Mouse (Mus musculus): ENCODE measurements around the gene Picalm. TPM values are rescaled to one million over a fixed set of nuclear protein-coding genes. Genes with fewer than 3 reads are reported as not detected.

Gene Picalm
- polyA plus RNA-seq, 1 experiment from 2014 or later, result 53.9 TPM

GRCm38 (mm10) chr7:90252946-90253345, 122.9 kb downstream of the Picalm start:
- H3K27ac ChIP-seq, result no peak overlapping the region
- H3K36me3 ChIP-seq (replicated peaks; ENCODE audit: control insufficient read depth, insufficient read depth), result no peaks in the 10 kb centered on the region
- no peak overlapping the region for H3K4me2 ChIP-seq (replicated peaks)
- no peaks in the 10 kb centered on the region for H3K27me3 ChIP-seq (ENCODE audit: control insufficient read depth, insufficient read depth, low read length)
- H3K4me3 ChIP-seq (replicated peaks; ENCODE audit: low read length), result no peak overlapping the region
- no peaks in the 10 kb centered on the region for H3K4me1 ChIP-seq (replicated peaks; ENCODE audit: control insufficient read depth, insufficient read depth, low read length)
- 78% methylated on average over 5 of the region's 5 CpGs for WGBS
- H3K9me3 ChIP-seq (ENCODE audit: control insufficient read depth, low read length), result no peaks in the 10 kb centered on the region
- no peak for ATAC-seq (ENCODE audit: low FRiP score)
- H3K9ac ChIP-seq, result no peak overlapping the region
- no peak for DNase-seq (ENCODE audit: low spot score)

DNA sequence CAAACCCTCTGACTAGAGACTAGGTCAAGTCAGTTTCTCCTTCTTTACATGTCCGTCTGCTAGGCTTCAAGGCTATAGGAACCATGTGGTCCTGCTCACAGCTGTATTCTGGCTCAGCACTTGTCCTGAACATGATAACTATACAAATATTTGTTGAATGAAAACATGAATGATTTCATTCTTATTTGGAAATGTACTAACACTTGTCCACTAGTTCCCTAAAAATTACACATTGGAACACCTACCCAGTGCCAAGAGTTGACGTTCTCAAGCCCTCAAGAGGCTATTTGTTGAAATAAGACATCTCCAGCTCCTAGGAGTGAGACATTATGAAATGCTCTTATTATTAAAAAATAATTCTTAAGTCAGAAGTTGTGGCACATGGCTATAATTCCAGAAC, 128.7 kb downstream of the Picalm start:
- 94% methylated on average over 2 of the region's 2 CpGs for WGBS
- no peak for ATAC-seq (ENCODE audit: low FRiP score)
- Histone ChIP-seq H3K4me2 (replicated peaks) (no peak overlapping the region), H3K27me3 (ENCODE audit: control insufficient read depth, insufficient read depth, low read length) (no peaks in the 10 kb centered on the region), H3K36me3 (replicated peaks; ENCODE audit: control insufficient read depth, insufficient read depth) (no peaks in the 10 kb centered on the region), H3K27ac (no peak overlapping the region), H3K4me1 (replicated peaks; ENCODE audit: control insufficient read depth, insufficient read depth, low read length) (peaks cover 6% of the 10 kb centered on the region; the same call in 1 of the 2 replicates), H3K9ac (no peak overlapping the region), H3K4me3 (replicated peaks; ENCODE audit: low read length) (no peak overlapping the region), H3K9me3 (ENCODE audit: control insufficient read depth, low read length) (no peaks in the 10 kb centered on the region)
- DNase-seq (ENCODE audit: low spot score), result no peak

- WGBS, result 91% methylated on average over 2 of the region's 2 CpGs
- no peak overlapping the region for H3K9ac ChIP-seq
- no peak overlapping the region for H3K4me3 ChIP-seq (replicated peaks; ENCODE audit: low read length)
- peaks cover 6% of the 10 kb centered on the region; the same call in 1 of the 2 replicates for H3K4me1 ChIP-seq (replicated peaks; ENCODE audit: control insufficient read depth, insufficient read depth, low read length)
- DNase-seq (ENCODE audit: low spot score) (no peak), ATAC-seq (ENCODE audit: low FRiP score) (no peak; the same call in 1 of the 2 replicates)
- H3K27ac ChIP-seq, result no peak overlapping the region
- H3K36me3 ChIP-seq (replicated peaks; ENCODE audit: control insufficient read depth, insufficient read depth), result no peaks in the 10 kb centered on the region
- H3K4me2 ChIP-seq (replicated peaks), result no peak overlapping the region
- H3K9me3 ChIP-seq (ENCODE audit: control insufficient read depth, low read length), result no peaks in the 10 kb centered on the region
- H3K27me3 ChIP-seq (ENCODE audit: control insufficient read depth, insufficient read depth, low read length), result no peaks in the 10 kb centered on the region
These were observed 129.9 kb downstream of the Picalm start for GRCm38 (mm10) chr7:90259899-90260298.

- Histone ChIP-seq H3K4me3 (replicated peaks; ENCODE audit: low read length) (no peak overlapping the region), H3K9me3 (ENCODE audit: control insufficient read depth, low read length) (no peaks in the 10 kb centered on the region), H3K27me3 (ENCODE audit: control insufficient read depth, insufficient read depth, low read length) (no peaks in the 10 kb centered on the region), H3K9ac (peak overlapping the region; percentile 32; the same call in 1 of the 2 replicates), H3K36me3 (replicated peaks; ENCODE audit: control insufficient read depth, insufficient read depth) (no peaks in the 10 kb centered on the region), H3K4me2 (replicated peaks) (peak overlapping the region; percentile 34), H3K4me1 (replicated peaks; ENCODE audit: control insufficient read depth, insufficient read depth, low read length) (peaks cover 10% of the 10 kb centered on the region; the same call in 1 of the 2 replicates), H3K27ac (peak overlapping the region; percentile 74)
- peak; percentile 50 for DNase-seq (ENCODE audit: low spot score)
- ATAC-seq (ENCODE audit: low FRiP score), result peak; percentile 70
- WGBS, result 14% methylated on average over 7 of the region's 7 CpGs
These were observed 132.0 kb downstream of the Picalm start for GRCm38 (mm10) chr7:90261902-90262599.

Other genes starting within 250 kb of the Picalm start
- 0.74 and 0.93 TPM in 2 replicates for gene Ccdc81, start 226.6 kb upstream of the Picalm start, polyA plus RNA-seq (2014; fragmentation: Nextera tagmentation; extraction: Ambion mirVana)
- gene Hikeshi, start 189.0 kb upstream of the Picalm start, polyA plus RNA-seq (2014; fragmentation: Nextera tagmentation; extraction: Ambion mirVana), result 128 and 145 TPM in 2 replicates
- gene Eed, start 149.2 kb upstream of the Picalm start, polyA plus RNA-seq (2014; fragmentation: Nextera tagmentation; extraction: Ambion mirVana), result 27.8 and 30.9 TPM in 2 replicates
- not detected in 2 replicates for gene Ccdc83, start 135.6 kb downstream of the Picalm start, polyA plus RNA-seq (2014; fragmentation: Nextera tagmentation; extraction: Ambion mirVana)
- 8.0 and 8.3 TPM in 2 replicates for gene Sytl2, start 172.0 kb downstream of the Picalm start, polyA plus RNA-seq (2014; fragmentation: Nextera tagmentation; extraction: Ambion mirVana)